Comparison of ENCODE assay signal across 8 mouse cellular contexts in the genomic region with DNA sequence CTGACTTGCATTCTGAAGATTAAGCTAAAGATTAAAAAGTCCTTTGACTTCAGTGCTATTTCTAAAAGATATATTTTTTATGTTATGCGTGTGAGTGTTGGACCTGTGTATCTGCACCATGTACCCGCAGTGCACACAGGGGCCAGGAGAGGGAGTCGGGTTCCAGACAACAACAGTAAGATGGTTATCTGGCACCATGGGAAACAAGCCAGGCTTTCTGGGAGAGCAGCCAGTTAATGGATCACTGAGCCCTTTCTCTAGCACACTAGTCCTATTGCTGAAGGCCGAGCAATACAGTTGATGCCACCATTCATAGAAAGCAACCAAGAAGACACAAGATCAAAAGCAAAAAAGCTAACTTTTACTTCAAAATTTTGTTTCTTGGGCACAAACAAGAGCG.
DNase-seq lines count a peak whose midpoint lies in the region; ATAC-seq and TF ChIP-seq lines count a peak whose summit lies in the region.
"Had no signal": no experiment of that assay in that cellular context is flagged by ENCODE, and none has a peak within 500 bp of the region (broad histone marks: within the 10 kb centered on the region; RNA-seq: fewer than 3 reads in every experiment).

No protein-coding gene starts in this region.

- ATAC-seq in limb, embryonic 14.5 days (ENCODE audit: low FRiP score, low read depth): no peak

- H3K27me3 ChIP-seq in limb, embryonic 14.5 days (ENCODE audit: control insufficient read depth, insufficient read depth, low read length): no peaks in the 10 kb centered on the region

- no peak overlapping the region for H3K4me3 ChIP-seq in limb, embryonic 14.5 days (replicated peaks; ENCODE audit: low read length)
- H3K4me3 ChIP-seq: myocyte had no signal

- WGBS in limb, embryonic 14.5 days: 94% methylated on average over 5 of the region's 5 CpGs

- H3K4me2 ChIP-seq in limb, embryonic 14.5 days (replicated peaks; ENCODE audit: low read depth, low read length, severe bottlenecking): no peak overlapping the region

- H3K9ac ChIP-seq in limb, embryonic 14.5 days (ENCODE audit: low read depth, low read length, severe bottlenecking): no peak overlapping the region

- no peaks in the 10 kb centered on the region for H3K4me1 ChIP-seq in limb, embryonic 14.5 days (ENCODE audit: control insufficient read depth, insufficient read depth, low read length)

- H3K27ac ChIP-seq in limb, embryonic 14.5 days (replicated peaks; ENCODE audit: low read depth, low read length): no peak overlapping the region

- no peaks in the 10 kb centered on the region for H3K9me3 ChIP-seq in limb, embryonic 14.5 days (ENCODE audit: control insufficient read depth, low read length)

- TF ChIP-seq POLR2A in limb, embryonic 14.5 days (IDR thresholded peaks at IDR 0.05; ENCODE audit: borderline replicate concordance, extremely low read depth, insufficient read depth, insufficient read length): no peak

- peaks cover 4% of the 10 kb centered on the region; the same call in 1 of the 2 replicates for H3K36me3 ChIP-seq in limb, embryonic 14.5 days (ENCODE audit: control insufficient read depth, insufficient read depth, low read length)

- DNase-seq in thymus, postnatal 14 days: peak; percentile 17
- DNase-seq in thymus, adult 18-20 months: no peak
- peak; percentile 69 for DNase-seq in adipocyte (ENCODE audit: low spot score)
- DNase-seq in cerebellum, postnatal 36 days: peak; percentile 18 to 21
- DNase-seq in induced T-regulatory cell, adult 2 months (ENCODE audit: low read depth): peak; percentile 32
- DNase-seq in limb, embryonic 14.5 days (ENCODE audit: low spot score): peak; percentile 31
- DNase-seq in right cerebral cortex, postnatal 4 days: peak; percentile 63

Comparison
In these comparisons a context has a peak if more than half of its experiments do, and no peak if none do; other contexts are left out.
1. DNase-seq: peak in thymus, postnatal 14 days (single experiment), adipocyte (single experiment), cerebellum, postnatal 36 days (2 of 2), induced T-regulatory cell, adult 2 months (single experiment), limb, embryonic 14.5 days (single experiment) and right cerebral cortex, postnatal 4 days (single experiment); none in thymus, adult 18-20 months (0 of 2).